Mouse (Mus musculus) gastrocnemius, postnatal 36 days (tissue): ENCODE results near the gene Med13. TPM values are rescaled to one million over a fixed set of nuclear protein-coding genes. Genes with fewer than 3 reads are reported as not detected.

Experiments
- DNase-seq, 2 experiments: peaks; one replicate each; pipeline ENCODE4 v3.0.0; 2022
- intact Hi-C: fragments of 180-260 bp; cut with DNase I; formaldehyde crosslinking; loops from one replicate; pipeline ENCODE4 v1.15.1; 2025
- long read RNA-seq, 2 experiments: library from polyadenylated mRNA; stranded (forward); transcript quantifications; one replicate each; pipeline ENCODE4 v2.0.0; 2021
- total RNA-seq, 2 experiments: library from RNA; stranded (reverse); gene quantifications; 2 replicates each; pipeline ENCODE4 v1.2.3; 2021

Gene Med13
- total RNA-seq: 10 to 100 TPM; 31.8 to 35.9 TPM
- long read RNA-seq, experiment 1, partial matches to known transcripts: 0 of 13 reads
- long read RNA-seq, experiment 1, other reads (novel, unspliced or antisense): 13 of 13 reads
- long read RNA-seq, experiment 2, partial matches to known transcripts: 0 of 7 reads
- long read RNA-seq, experiment 2, other reads (novel, unspliced or antisense): 7 of 7 reads

GRCm38 (mm10) chr11:86356854-86357788 lies at the start of gene Med13:
Gene Med13, minus strand, starts transcription at chr11:86357602.
- intact Hi-C loops: loop anchor here (5.0 to 10.0 kb wide), 3 partner anchors 35 to 512 kb away; no protein-coding TSS in a partner anchor
- peak; percentile 24 to 42 for DNase-seq

GRCm38 (mm10) chr11:86404590-86404989 lies 47.2 kb upstream of the Med13 start:
- intact Hi-C loops: no loop called here

GRCm38 (mm10) chr11:86403845-86404244 lies 46.4 kb upstream of the Med13 start:
- no peak for DNase-seq
- intact Hi-C loops: no loop called here

More at GRCm38 (mm10) chr11:86404590-86404989, 47.2 kb upstream of the Med13 start:
- DNase-seq: no peak

GRCm38 (mm10) chr11:86399241-86400107 lies 42.1 kb upstream of the Med13 start:
- DNase-seq: no peak
- intact Hi-C loops: no loop called here

GRCm38 (mm10) chr11:86396950-86397594 lies 39.7 kb upstream of the Med13 start:
- DNase-seq: no peak
- intact Hi-C loops: no loop called here

- no peak for DNase-seq
- intact Hi-C loops: no loop called here
These were observed 39.1 kb upstream of the Med13 start for GRCm38 (mm10) chr11:86396518-86396917.

- intact Hi-C loops: no loop called here
- DNase-seq: peak; percentile 51 to 65
These were observed 38.2 kb upstream of the Med13 start for GRCm38 (mm10) chr11:86395513-86396125.

- intact Hi-C loops: no loop called here
- no peak for DNase-seq
These were observed 37.7 kb upstream of the Med13 start for GRCm38 (mm10) chr11:86395100-86395499.

- DNase-seq: no peak
- intact Hi-C loops: no loop called here
These were observed 34.3 kb upstream of the Med13 start for GRCm38 (mm10) chr11:86391687-86392086.

- intact Hi-C loops: no loop called here
- no peak for DNase-seq
These were observed 32.9 kb upstream of the Med13 start for GRCm38 (mm10) chr11:86390308-86390707.

GRCm38 (mm10) chr11:86389506-86389905 lies 32.1 kb upstream of the Med13 start:
- intact Hi-C loops: no loop called here
- no peak for DNase-seq

- DNase-seq: no peak
- intact Hi-C loops: no loop called here
These were observed 31.5 kb upstream of the Med13 start for GRCm38 (mm10) chr11:86388821-86389480.

GRCm38 (mm10) chr11:86387121-86387893 lies 29.9 kb upstream of the Med13 start:
- intact Hi-C loops: no loop called here
- DNase-seq: no peak

- intact Hi-C loops: no loop called here
- DNase-seq: no peak
These were observed 29.2 kb upstream of the Med13 start for GRCm38 (mm10) chr11:86386576-86386975.

GRCm38 (mm10) chr11:86385710-86386282 lies 28.4 kb upstream of the Med13 start:
- no peak for DNase-seq
- intact Hi-C loops: no loop called here

- intact Hi-C loops: no loop called here
- DNase-seq: no peak
These were observed 26.7 kb upstream of the Med13 start for GRCm38 (mm10) chr11:86384141-86384540.

GRCm38 (mm10) chr11:86382520-86383157 lies 25.2 kb upstream of the Med13 start:
- no peak for DNase-seq
- intact Hi-C loops: no loop called here
